Mouse (Mus musculus) intestine, postnatal 0 days (tissue): ENCODE measurements around the gene Kl. TPM values are rescaled to one million over a fixed set of nuclear protein-coding genes. Genes with fewer than 3 reads are reported as not detected.

Experiments used
- ATAC-seq: fragments of 200-750 bp; cut with Nextera tagmentation; 2 replicates; pipeline ENCODE4 v1.8.0; 2017; ENCODE audit warnings: mild to moderate bottlenecking, moderate TSS enrichment, moderate library complexity
- H3K27ac ChIP-seq: fragments of 300-500 bp; sonication (generic); 2 replicates; pipeline ENCODE4 v1.5.1; 2014; ENCODE audit warnings: mild to moderate bottlenecking, low read depth, low read length, moderate library complexity
- H3K27me3 ChIP-seq: fragments of 300-500 bp; sonication (generic); replicated peaks from 2 replicates; pipeline ENCODE4 v1.6.1; 2014; ENCODE audit warnings: low read length, mixed read lengths; ENCODE audit not compliant: control insufficient read depth, insufficient read depth
- H3K36me3 ChIP-seq: fragments of 300-500 bp; sonication (generic); 2 replicates; pipeline ENCODE4 v1.6.1; 2014; ENCODE audit warnings: mild to moderate bottlenecking, moderate library complexity; ENCODE audit not compliant: control insufficient read depth, insufficient read depth
- H3K4me1 ChIP-seq: fragments of 300-500 bp; sonication (generic); replicated peaks from 2 replicates; pipeline ENCODE4 v1.6.1; 2014; ENCODE audit warnings: antibody characterized with exemption, low read length, mixed read lengths; ENCODE audit not compliant: control insufficient read depth, insufficient read depth
- H3K4me2 ChIP-seq: fragments of 300-500 bp; sonication (generic); replicated peaks from 2 replicates; pipeline ENCODE4 v1.6.1; 2014; ENCODE audit warnings: low read depth, mild to moderate bottlenecking, moderate library complexity
- H3K4me3 ChIP-seq: fragments of 300-500 bp; sonication (generic); 2 replicates; pipeline ENCODE4 v1.5.1; 2014; ENCODE audit warnings: low read depth, low read length
- H3K9ac ChIP-seq: fragments of 300-500 bp; sonication (generic); 2 replicates; pipeline ENCODE4 v1.6.1; 2014; ENCODE audit warnings: mild to moderate bottlenecking, low read depth, low read length
- H3K9me3 ChIP-seq: fragments of 300-500 bp; sonication (generic); 2 replicates; pipeline ENCODE4 v1.6.1; 2016; ENCODE audit warnings: mixed run types; ENCODE audit not compliant: control insufficient read depth
- CTCF ChIP-seq: sonication (generic); IDR thresholded peaks from 2 replicates; pipeline ENCODE4 v1.5.1; 2016; ENCODE audit warnings: low read depth, mild to moderate bottlenecking, control low read depth, antibody characterized with exemption, moderate library complexity
- WGBS: fragments of 180-500 bp; shearing (Covaris S2); extraction: QIAGEN DNeasy Blood & Tissue Kit; methylation state at CpG from one replicate; pipeline ENCODE4 v1.1.7; 2014; 5-methylcytosine and 5-hydroxymethylcytosine counted together
- polyA plus RNA-seq: library from polyadenylated mRNA; unstranded; fragments of >200 nt; fragmentation: Nextera tagmentation; extraction: Ambion mirVana; gene quantifications from 2 replicates; pipeline ENCODE4 v1.2.1, GENCODE M21; 2015

Gene Kl
- polyA plus RNA-seq, 1 experiment from 2014 or later, result 0.07 TPM

DNA sequence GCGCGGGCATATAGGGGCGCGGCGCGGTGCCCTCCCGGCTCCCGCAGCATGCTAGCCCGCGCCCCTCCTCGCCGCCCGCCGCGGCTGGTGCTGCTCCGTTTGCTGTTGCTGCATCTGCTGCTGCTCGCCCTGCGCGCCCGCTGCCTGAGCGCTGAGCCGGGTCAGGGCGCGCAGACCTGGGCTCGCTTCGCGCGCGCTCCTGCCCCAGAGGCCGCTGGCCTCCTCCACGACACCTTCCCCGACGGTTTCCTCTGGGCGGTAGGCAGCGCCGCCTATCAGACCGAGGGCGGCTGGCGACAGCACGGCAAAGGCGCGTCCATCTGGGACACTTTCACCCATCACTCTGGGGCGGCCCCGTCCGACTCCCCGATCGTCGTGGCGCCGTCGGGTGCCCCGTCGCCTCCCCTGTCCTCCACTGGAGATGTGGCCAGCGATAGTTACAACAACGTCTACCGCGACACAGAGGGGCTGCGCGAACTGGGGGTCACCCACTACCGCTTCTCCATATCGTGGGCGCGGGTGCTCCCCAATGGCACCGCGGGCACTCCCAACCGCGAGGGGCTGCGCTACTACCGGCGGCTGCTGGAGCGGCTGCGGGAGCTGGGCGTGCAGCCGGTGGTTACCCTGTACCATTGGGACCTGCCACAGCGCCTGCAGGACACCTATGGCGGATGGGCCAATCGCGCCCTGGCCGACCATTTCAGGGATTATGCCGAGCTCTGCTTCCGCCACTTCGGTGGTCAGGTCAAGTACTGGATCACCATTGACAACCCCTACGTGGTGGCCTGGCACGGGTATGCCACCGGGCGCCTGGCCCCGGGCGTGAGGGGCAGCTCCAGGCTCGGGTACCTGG, 488 bp downstream of the Kl start:
- H3K9ac ChIP-seq, result 0 out of 2 replicates have a peak overlapping the region, but pooled peaks have one; percentile 26
- no peaks in the 10 kb centered on the region for H3K4me1 ChIP-seq
- H3K4me3 ChIP-seq, result peak overlapping the region; percentile 45
- H3K9me3 ChIP-seq, result no peaks in the 10 kb centered on the region
- 3% methylated on average over 75 of the region's 89 CpGs for WGBS
- H3K27me3 ChIP-seq, result peaks cover 31% of the 10 kb centered on the region
- peak overlapping the region; percentile 82 for H3K4me2 ChIP-seq
- no peaks in the 10 kb centered on the region for H3K36me3 ChIP-seq
- no peak overlapping the region for H3K27ac ChIP-seq
- ATAC-seq, result peak; percentile 43; the same call in 1 of the 2 replicates
- TF ChIP-seq CTCF, result peak; percentile 65

DNA sequence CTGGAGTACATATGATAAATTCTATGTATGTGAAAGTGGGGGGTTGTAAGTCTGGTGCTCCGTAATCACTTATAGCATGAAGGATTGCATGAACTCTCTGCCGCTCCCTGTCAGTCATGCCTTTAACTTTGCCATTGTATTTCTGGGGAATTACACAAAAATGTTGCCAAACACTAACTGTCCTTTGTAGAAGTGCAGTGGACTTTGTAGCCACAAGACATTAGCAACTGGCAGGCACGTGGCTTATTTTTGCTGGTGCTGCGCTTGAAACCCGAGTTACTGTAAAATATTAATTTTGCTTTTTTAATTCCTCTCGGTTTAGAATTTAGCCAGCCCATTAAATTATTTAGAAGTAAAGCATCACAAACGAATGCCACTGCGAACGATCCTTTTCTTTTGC, 2.4 kb downstream of the Kl start:
- no peak for TF ChIP-seq CTCF
- no peak for ATAC-seq
- Histone ChIP-seq H3K9me3 (no peaks in the 10 kb centered on the region), H3K27me3 (peaks cover 31% of the 10 kb centered on the region), H3K4me2 (no peak overlapping the region), H3K9ac (no peak overlapping the region), H3K4me3 (no peak overlapping the region), H3K4me1 (no peaks in the 10 kb centered on the region), H3K27ac (no peak overlapping the region), H3K36me3 (no peaks in the 10 kb centered on the region)
- WGBS, result 89% methylated on average over 9 of the region's 9 CpGs

DNA sequence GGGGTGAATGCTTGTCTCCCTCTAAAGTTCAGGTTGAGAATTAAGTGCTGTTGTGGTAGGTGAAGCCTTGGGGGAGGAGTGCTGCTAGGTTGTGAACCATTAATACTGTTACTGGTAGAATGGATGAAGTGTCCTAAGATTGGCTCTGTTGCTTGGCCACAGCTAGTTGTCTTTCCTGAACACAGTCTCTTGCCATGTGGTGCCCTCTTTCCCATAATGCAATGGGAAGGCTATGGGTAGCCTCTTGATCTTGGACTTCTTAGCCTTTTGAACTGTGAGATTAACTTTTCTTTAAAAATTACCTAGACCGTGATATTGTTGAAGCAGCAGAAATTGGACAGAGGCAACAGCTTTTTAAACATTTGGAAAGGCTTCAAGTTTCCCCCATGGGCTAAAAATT, 7.5 kb downstream of the Kl start:
- no peak overlapping the region for H3K27ac ChIP-seq
- no peak overlapping the region for H3K4me2 ChIP-seq
- H3K4me1 ChIP-seq, result no peaks in the 10 kb centered on the region
- 67% methylated on average over 1 of the region's 1 CpGs for WGBS
- no peak for TF ChIP-seq CTCF
- H3K4me3 ChIP-seq, result no peak overlapping the region
- H3K9ac ChIP-seq, result no peak overlapping the region
- H3K9me3 ChIP-seq, result no peaks in the 10 kb centered on the region
- H3K36me3 ChIP-seq, result no peaks in the 10 kb centered on the region
- ATAC-seq, result no peak
- H3K27me3 ChIP-seq, result no peaks in the 10 kb centered on the region

DNA sequence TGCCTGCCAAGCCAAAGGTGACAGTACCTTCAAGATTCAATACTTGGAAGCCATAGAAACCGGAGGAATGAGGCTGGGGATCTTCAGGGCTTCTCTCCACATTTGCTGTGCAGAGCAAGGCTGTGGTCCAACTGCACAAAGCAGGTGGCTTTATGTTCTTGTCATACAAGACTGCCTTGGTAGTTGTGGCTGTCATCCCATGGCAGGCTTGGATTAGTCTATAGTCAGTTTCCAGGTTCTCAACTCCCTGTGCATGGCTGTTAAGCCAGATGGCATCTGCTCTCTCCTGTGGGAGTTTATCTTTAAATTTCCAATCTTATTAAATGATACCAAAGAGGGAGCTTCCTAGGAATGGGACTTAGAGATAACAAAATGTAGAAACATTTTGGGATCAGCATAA, 9.2 kb downstream of the Kl start:
- no peak for TF ChIP-seq CTCF
- WGBS, result 80% methylated on average over 1 of the region's 1 CpGs
- H3K9me3 ChIP-seq, result no peaks in the 10 kb centered on the region
- no peak overlapping the region for H3K4me2 ChIP-seq
- no peaks in the 10 kb centered on the region for H3K36me3 ChIP-seq
- H3K4me3 ChIP-seq, result no peak overlapping the region
- H3K4me1 ChIP-seq, result no peaks in the 10 kb centered on the region
- no peak overlapping the region for H3K9ac ChIP-seq
- no peak for ATAC-seq
- H3K27ac ChIP-seq, result no peak overlapping the region
- no peaks in the 10 kb centered on the region for H3K27me3 ChIP-seq

DNA sequence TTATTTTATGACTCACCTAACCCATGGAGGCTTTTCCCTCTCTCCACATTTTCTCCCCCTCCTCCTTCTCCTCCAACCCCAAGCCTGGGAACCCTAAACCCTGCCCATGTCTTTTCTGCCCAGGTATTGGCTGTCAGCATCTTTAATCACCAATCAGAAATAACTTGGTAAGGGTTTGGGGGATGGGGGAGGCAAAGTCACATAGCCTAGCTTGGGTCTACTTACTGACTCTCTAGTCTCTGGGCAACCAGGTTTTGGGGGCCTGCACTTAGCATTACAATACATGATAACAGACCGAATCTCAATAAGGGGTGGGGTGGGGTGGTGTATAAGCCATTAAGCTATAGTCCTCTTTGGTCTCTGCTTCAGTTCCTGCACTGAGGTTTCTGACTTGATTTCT, 10.3 kb downstream of the Kl start:
- H3K36me3 ChIP-seq, result no peaks in the 10 kb centered on the region
- H3K27ac ChIP-seq, result no peak overlapping the region
- no peak for TF ChIP-seq CTCF
- no peak overlapping the region for H3K4me2 ChIP-seq
- no peak overlapping the region for H3K4me3 ChIP-seq
- WGBS, result 71% methylated on average over 1 of the region's 1 CpGs
- no peaks in the 10 kb centered on the region for H3K27me3 ChIP-seq
- H3K4me1 ChIP-seq, result no peaks in the 10 kb centered on the region
- H3K9me3 ChIP-seq, result no peaks in the 10 kb centered on the region
- H3K9ac ChIP-seq, result no peak overlapping the region
- ATAC-seq, result no peak

DNA sequence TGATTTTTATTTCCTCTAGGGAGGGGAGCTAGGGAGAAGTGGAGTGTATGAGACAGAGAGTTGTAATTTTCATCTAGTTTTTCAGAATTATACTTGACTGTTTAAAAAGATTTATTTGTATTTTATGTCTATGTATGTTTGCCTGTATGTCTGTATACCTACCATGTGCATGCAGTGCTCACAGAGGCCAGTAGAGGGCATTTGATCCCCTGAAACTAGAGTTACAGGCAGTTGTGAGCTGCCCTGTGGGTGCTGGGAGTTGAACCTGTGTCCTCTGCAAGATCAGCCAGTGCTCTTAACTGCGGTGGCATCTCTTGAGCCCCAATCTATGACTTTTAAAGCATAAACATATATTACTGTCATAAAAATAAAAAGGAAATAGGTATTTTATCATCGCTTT, 15.5 kb downstream of the Kl start:
- Histone ChIP-seq H3K9ac (no peak overlapping the region), H3K4me3 (no peak overlapping the region), H3K4me1 (no peaks in the 10 kb centered on the region), H3K4me2 (no peak overlapping the region), H3K27ac (no peak overlapping the region), H3K36me3 (no peaks in the 10 kb centered on the region), H3K9me3 (no peaks in the 10 kb centered on the region), H3K27me3 (no peaks in the 10 kb centered on the region)
- no peak for ATAC-seq
- 0 out of 2 replicates have a peak, but pooled peaks have one; percentile 5 for TF ChIP-seq CTCF
- 96% methylated on average over 2 of the region's 2 CpGs for WGBS
